ENCODE assay signal across 12 mouse cellular contexts in genomic region chr15:97517926-97518325, GRCm38 (mm10).
DNase-seq lines count a peak whose midpoint lies in the region; ATAC-seq and TF ChIP-seq lines count a peak whose summit lies in the region.
"Had no signal": no experiment of that assay in that cellular context is flagged by ENCODE, and none has a peak within 500 bp of the region (broad histone marks: within the 10 kb centered on the region; RNA-seq: fewer than 3 reads in every experiment).

No protein-coding gene starts in this region.

- no peaks in the 10 kb centered on the region for H3K36me3 ChIP-seq in liver, adult 2 months (ENCODE audit: control insufficient read depth, insufficient read depth, low read length)
- no peaks in the 10 kb centered on the region for H3K36me3 ChIP-seq in hindbrain, embryonic 11.5 days (ENCODE audit: control insufficient read depth, insufficient read depth, low read length)
- H3K36me3 ChIP-seq in neural tube, embryonic 13.5 days, result no peaks in the 10 kb centered on the region
- H3K36me3 ChIP-seq: limb, embryonic 13.5 days had no signal

- no peaks in the 10 kb centered on the region for H3K79me2 ChIP-seq in liver, adult 2 months (ENCODE audit: control insufficient read depth, insufficient read depth, low read length)

- H3K9me3 ChIP-seq in hindbrain, embryonic 11.5 days (ENCODE audit: control insufficient read depth, low read length), result no peaks in the 10 kb centered on the region
- no peaks in the 10 kb centered on the region for H3K9me3 ChIP-seq in neural tube, embryonic 13.5 days
- H3K9me3 ChIP-seq: limb, embryonic 13.5 days had no signal

- no peak overlapping the region for H3K27ac ChIP-seq in liver, adult 2 months (replicated peaks; ENCODE audit: insufficient read depth, low read depth, low read length)
- H3K27ac ChIP-seq in hindbrain, embryonic 11.5 days (ENCODE audit: low read depth, low read length), result peak overlapping the region; percentile 6; the same call in 1 of the 2 replicates
- peak overlapping the region; percentile 20; the same call in 1 of the 2 replicates for H3K27ac ChIP-seq in neural tube, embryonic 13.5 days (replicated peaks)
- H3K27ac ChIP-seq: limb, embryonic 13.5 days; macrophage had no signal

- TF ChIP-seq POLR2A in liver, adult 2 months (IDR thresholded peaks at IDR 0.05; ENCODE audit: extremely low read depth, insufficient read depth, low read length), result no peak
- TF ChIP-seq POLR2A in brain, embryonic 14.5 days (IDR thresholded peaks at IDR 0.05; ENCODE audit: borderline replicate concordance, extremely low read depth, insufficient read depth, insufficient read length, poor library complexity, severe bottlenecking), result no peak

- no peak for TF ChIP-seq CTCF in liver, adult 2 months (IDR thresholded peaks at IDR 0.05; ENCODE audit: low read depth, low read length)
- no peak for TF ChIP-seq CTCF in brain, embryonic 14.5 days (IDR thresholded peaks at IDR 0.05; ENCODE audit: borderline replicate concordance, extremely low read depth, insufficient read depth, insufficient read length)

- no peak overlapping the region for H3K4me2 ChIP-seq in hindbrain, embryonic 11.5 days (replicated peaks; ENCODE audit: low read depth, low read length)
- H3K4me2 ChIP-seq in neural tube, embryonic 13.5 days, result no peak overlapping the region
- H3K4me2 ChIP-seq: limb, embryonic 13.5 days had no signal

- peak; percentile 27 for DNase-seq in liver, adult 2 months (ENCODE audit: extremely low read depth, low read depth, low spot score)
- no peak for DNase-seq in liver
- peak; percentile 34 for DNase-seq in brain, embryonic 14.5 days (ENCODE audit: low read depth)
- DNase-seq in hindbrain, embryonic 11.5 days (ENCODE audit: low spot score), result peak; percentile 39
- no peak for DNase-seq in urinary bladder, postnatal 25 days (ENCODE audit: low spot score)
- no peak for DNase-seq in layer of hippocampus, adult 11-12 months (ENCODE audit: low spot score)
- no peak for DNase-seq in gastrocnemius, postnatal 25 days
- DNase-seq: cerebellum, adult 9-10 months; thymus, postnatal 36 days had no signal

- 62% methylated on average over 10 of the region's 10 CpGs for WGBS in liver, adult 2 months
- WGBS in hindbrain, embryonic 11.5 days, result 44% methylated on average over 10 of the region's 10 CpGs
- WGBS in neural tube, embryonic 13.5 days, result 51% methylated on average over 10 of the region's 10 CpGs

- no peak overlapping the region for H3K4me3 ChIP-seq in liver, adult 2 months (ENCODE audit: insufficient read depth, low read depth, low read length)
- H3K4me3 ChIP-seq in hindbrain, embryonic 11.5 days (ENCODE audit: low read depth, low read length), result no peak overlapping the region
- H3K4me3 ChIP-seq in neural tube, embryonic 13.5 days, result no peak overlapping the region
- H3K4me3 ChIP-seq: limb, embryonic 13.5 days had no signal

- no peaks in the 10 kb centered on the region for H3K27me3 ChIP-seq in liver, adult 2 months (ENCODE audit: control insufficient read depth, insufficient read depth, low read length)
- H3K27me3 ChIP-seq in hindbrain, embryonic 11.5 days (ENCODE audit: control insufficient read depth, insufficient read depth, low read length), result no peaks in the 10 kb centered on the region
- no peaks in the 10 kb centered on the region for H3K27me3 ChIP-seq in neural tube, embryonic 13.5 days
- H3K27me3 ChIP-seq: limb, embryonic 13.5 days had no signal

- peak; percentile 68 for ATAC-seq in hindbrain, embryonic 11.5 days (ENCODE audit: low FRiP score)
- ATAC-seq in neural tube, embryonic 13.5 days (ENCODE audit: low read depth), result peak; percentile 47; the same call in 1 of the 2 replicates

- H3K4me1 ChIP-seq in liver, adult 2 months (ENCODE audit: control insufficient read depth, insufficient read depth, low read length), result no peaks in the 10 kb centered on the region
- H3K4me1 ChIP-seq in hindbrain, embryonic 11.5 days (replicated peaks; ENCODE audit: control insufficient read depth, insufficient read depth, low read length), result no peaks in the 10 kb centered on the region
- peaks cover 7% of the 10 kb centered on the region for H3K4me1 ChIP-seq in neural tube, embryonic 13.5 days (replicated peaks)
- H3K4me1 ChIP-seq: limb, embryonic 13.5 days had no signal

- no peak overlapping the region for H3K9ac ChIP-seq in liver, adult 2 months (ENCODE audit: low read depth, low read length)
- no peak overlapping the region for H3K9ac ChIP-seq in hindbrain, embryonic 11.5 days (ENCODE audit: low read depth, low read length)
- H3K9ac ChIP-seq in neural tube, embryonic 13.5 days, result no peak overlapping the region
- H3K9ac ChIP-seq: limb, embryonic 13.5 days had no signal

Comparison
In these comparisons a context has a peak if more than half of its experiments do, and no peak if none do; other contexts are left out.
1. DNase-seq: peak in liver, adult 2 months (single experiment), brain, embryonic 14.5 days (single experiment) and hindbrain, embryonic 11.5 days (single experiment); none in liver (single experiment), urinary bladder, postnatal 25 days (single experiment), layer of hippocampus, adult 11-12 months (single experiment) and gastrocnemius, postnatal 25 days (single experiment).